Mouse (Mus musculus) right cerebral cortex, postnatal 10 days (tissue): ENCODE measurements around the gene Gm884.
"Not testable (repeated sequence)": the region's sequence is repeated elsewhere in the genome, so short reads cannot be mapped to it uniquely, and the experiment has no call there.

ENCODE experiments used
- DNase-seq, 2 experiments: peaks; one replicate each; pipeline ENCODE4 v3.0.0; 2021; ENCODE audit warnings: low spot score in 2 of 2

Gene Gm884

GRCm38 (mm10) chr11:103635481-103635880 is 14.5 kb upstream of the Gm884 start:
- DNase-seq = no peak

DNA sequence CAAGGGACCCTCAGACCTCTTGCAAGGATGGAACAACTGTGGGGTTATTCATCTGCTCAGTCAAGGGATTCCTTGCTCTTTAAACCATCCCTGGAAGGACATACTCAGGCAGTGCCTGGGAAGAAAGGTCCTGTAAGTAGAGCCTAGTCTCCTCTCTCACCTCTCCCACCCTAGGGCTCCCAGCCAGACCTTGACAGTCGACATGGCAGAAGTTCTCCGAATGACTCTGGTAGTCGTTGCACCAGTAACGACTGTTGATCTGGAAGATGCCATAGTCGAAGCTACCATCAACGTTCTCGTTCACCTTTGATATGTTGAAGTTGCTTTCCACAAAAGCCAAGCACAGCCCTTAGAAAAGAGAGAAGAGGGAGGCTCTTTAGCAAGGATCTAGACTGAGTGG is 13.9 kb upstream of the Gm884 start:
- no peak for DNase-seq

GRCm38 (mm10) chr11:103627453-103627852 is 6.5 kb upstream of the Gm884 start:
- no peak for DNase-seq

GRCm38 (mm10) chr11:103610772-103611171 is 10.2 kb downstream of the Gm884 start:
- no peak for DNase-seq

DNA sequence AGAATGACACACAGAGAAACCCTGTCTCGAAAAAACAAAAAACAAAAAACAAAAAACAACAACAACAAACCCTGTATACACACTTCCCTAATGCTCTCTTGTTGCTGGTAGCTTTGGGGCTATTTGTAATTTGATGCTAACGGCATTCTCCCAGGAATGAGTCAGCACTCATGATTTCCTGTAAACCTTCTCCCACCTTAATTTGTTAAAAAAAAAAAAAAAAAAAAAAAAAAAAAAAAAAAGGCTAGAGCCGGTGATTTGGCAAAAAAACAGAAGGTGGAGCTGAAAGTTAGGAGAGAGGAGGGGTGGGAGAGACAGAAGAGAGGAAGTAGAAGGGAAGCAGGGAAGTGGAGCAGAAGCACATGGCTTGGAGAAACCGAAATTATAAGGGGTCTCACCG is 14.3 kb downstream of the Gm884 start:
- no peak for DNase-seq

GRCm38 (mm10) chr11:103578339-103578738 is 42.6 kb downstream of the Gm884 start:
- no peak for DNase-seq

DNA sequence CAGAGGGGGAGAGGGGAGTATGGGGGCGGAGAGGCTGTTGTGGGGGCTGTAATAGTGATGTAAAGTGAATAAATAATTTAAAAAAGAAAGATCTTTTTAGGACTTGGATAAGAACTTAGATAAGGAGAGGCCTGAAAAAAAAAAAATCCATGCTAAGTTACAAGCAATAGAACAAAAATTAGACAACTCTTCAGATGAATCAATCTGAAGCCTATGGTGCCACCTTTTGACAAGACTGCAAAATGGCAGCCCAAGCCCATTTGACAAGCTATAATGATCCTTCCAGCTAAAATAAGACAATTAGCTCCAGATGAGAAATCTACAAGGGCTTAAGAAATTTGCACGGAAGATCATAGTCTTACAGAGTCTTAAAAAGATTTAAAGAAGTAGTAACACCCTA is 64.9 kb downstream of the Gm884 start:
- DNase-seq = peak; percentile 22 to 28

DNA sequence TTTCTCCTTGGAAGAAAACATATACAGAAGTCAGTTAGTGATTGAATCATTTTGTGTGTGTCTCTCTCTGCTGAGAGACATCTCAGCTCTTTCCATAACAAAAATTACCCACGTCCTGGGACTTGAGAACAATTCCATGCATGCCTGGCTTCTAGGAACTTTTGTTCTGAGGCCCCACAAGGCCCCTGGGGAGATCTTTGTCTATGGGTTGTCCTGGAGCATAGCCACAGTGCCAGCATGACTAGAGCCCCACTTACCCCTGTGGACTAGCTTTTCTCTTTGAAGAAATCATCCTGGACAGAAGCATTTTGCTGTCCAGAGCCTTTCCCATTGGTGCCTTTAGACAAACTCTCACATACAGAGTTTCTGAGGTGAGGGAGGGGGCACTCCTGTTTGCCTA is 86.0 kb downstream of the Gm884 start:
- DNase-seq = not testable (repeated sequence)

DNA sequence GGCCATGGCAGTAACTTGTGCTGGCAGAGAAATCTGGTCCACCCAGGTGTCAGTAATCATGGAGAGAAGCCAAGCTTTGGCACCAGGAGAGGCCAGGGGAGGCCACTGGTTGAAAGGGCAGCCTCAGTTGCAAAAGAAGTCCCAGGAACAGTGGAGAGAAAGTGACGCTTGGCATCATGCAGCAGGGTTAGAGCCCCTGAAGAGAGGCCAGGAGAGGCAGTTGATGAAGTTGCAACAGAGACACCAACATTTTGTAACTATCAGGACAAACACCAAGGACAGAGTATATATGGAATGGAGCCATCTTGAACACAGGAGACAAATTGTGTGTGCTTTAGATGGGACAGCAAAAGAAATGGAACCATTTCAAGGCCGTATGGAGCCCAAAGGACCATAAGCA is 108.8 kb downstream of the Gm884 start:
- DNase-seq = no peak

DNA sequence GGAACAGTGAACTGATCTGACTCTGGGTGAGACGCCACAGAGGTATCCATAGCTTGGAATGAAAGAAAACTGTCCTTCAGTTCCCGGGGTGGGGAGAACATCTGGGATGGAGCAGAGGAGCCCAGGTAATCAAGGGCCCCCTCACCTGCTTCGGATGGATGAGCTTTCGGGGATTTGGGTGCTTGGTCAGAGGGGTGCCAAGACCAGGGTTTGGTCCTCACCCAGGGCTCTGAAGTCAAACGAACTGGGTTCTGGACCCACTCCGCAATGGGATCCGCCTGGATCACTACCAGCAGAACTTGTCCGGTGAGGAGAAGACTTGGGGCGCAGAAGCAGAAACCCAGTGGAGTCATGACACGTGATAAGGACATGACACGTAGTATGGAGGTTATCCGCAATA is 116.4 kb downstream of the Gm884 start, which contains the start of gene Lrrc37a:
Gene Lrrc37a (minus strand): TSS at position 101 of the 400 bp plus-strand sequence.
- no peak for DNase-seq
